Mouse (Mus musculus) olfactory bulb, adult 2 months (tissue): ENCODE measurements at regions not wholly inside any gene's neighbourhood (a gene's known extent, or its start where the extent isn't known, plus 50 kb on each side); places are given as distances from the start of the nearest gene placed in this dataset.

Source experiments
- CTCF ChIP-seq: fragments of 200-500 bp; IDR thresholded peaks from 2 replicates; pipeline ENCODE4 v1.5.1; 2012; ENCODE audit warnings: low read depth, mild to moderate bottlenecking, low read length, moderate library complexity; ENCODE audit not compliant: insufficient read depth
- POLR2A ChIP-seq: fragments of 200-500 bp; IDR thresholded peaks from 2 replicates; pipeline ENCODE4 v1.6.1; 2012; ENCODE audit warnings: mild to moderate bottlenecking, low read depth, low read length, moderate library complexity; ENCODE audit not compliant: insufficient read depth

DNA sequence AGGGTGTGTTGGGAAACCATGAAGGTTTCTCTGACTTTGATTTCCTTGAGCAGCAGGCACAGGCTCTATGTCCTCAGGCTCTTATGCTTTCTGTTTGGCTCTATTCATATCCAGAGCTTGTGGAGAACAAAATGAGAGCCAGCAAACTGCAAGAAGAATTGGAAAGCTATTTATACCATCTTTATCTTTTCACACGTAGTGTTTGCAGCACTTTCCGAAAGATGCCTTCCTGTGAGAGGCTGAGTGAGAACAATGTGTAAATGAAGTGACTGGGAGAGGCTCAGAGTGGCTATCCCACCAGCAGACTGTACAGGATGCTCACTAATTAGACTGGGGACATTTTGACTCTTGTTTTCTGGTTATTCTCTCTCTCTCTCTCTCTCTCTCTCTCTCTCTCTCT, 177.3 kb upstream of the Ift57 start:
- TF ChIP-seq POLR2A (no peak), CTCF (no peak)
